Mouse (Mus musculus) mesoderm, embryonic 11.5 days (tissue): Measurements from ENCODE around the gene Larp1.

Experiments
- DNase-seq: peaks from one replicate; pipeline ENCODE4 v3.0.0-alpha.2; 2012; ENCODE audit warnings: low read depth, low spot score

Larp1 gene

GRCm38 (mm10) chr11:58003126-58003525, 5.7 kb upstream of the Larp1 start:
- no peak for DNase-seq

- DNase-seq = no peak
Observed at GRCm38 (mm10) chr11:58003734-58004133, 5.1 kb upstream of the Larp1 start.

GRCm38 (mm10) chr11:58005110-58005509, 3.8 kb upstream of the Larp1 start:
- DNase-seq = no peak

- no peak for DNase-seq
Observed at GRCm38 (mm10) chr11:58008013-58008412, 851 bp upstream of the Larp1 start.

GRCm38 (mm10) chr11:58008437-58009050, 320 bp upstream of the Larp1 start:
- peak; percentile 94 for DNase-seq

- peak; percentile 49 for DNase-seq
Observed at GRCm38 (mm10) chr11:58009516-58010141, 765 bp downstream of the Larp1 start.

- DNase-seq = no peak
Observed at GRCm38 (mm10) chr11:58010226-58010781, 1.4 kb downstream of the Larp1 start.

GRCm38 (mm10) chr11:58010930-58011329, 2.1 kb downstream of the Larp1 start:
- DNase-seq = no peak

GRCm38 (mm10) chr11:58011813-58012212, 2.9 kb downstream of the Larp1 start:
- DNase-seq = no peak

- DNase-seq = no peak
Observed at GRCm38 (mm10) chr11:58012674-58013073, 3.8 kb downstream of the Larp1 start.

GRCm38 (mm10) chr11:58013100-58013499, 4.2 kb downstream of the Larp1 start:
- no peak for DNase-seq

GRCm38 (mm10) chr11:58014604-58015003, 5.7 kb downstream of the Larp1 start:
- DNase-seq = no peak

GRCm38 (mm10) chr11:58015339-58015738, 6.5 kb downstream of the Larp1 start:
- no peak for DNase-seq

- DNase-seq = no peak
Observed at GRCm38 (mm10) chr11:58016371-58016770, 7.5 kb downstream of the Larp1 start.

- no peak for DNase-seq
Observed at GRCm38 (mm10) chr11:58017422-58017821, 8.6 kb downstream of the Larp1 start.

- no peak for DNase-seq
Observed at GRCm38 (mm10) chr11:58018287-58018686, 9.4 kb downstream of the Larp1 start.

- DNase-seq = no peak
Observed at GRCm38 (mm10) chr11:58018701-58019100, 9.8 kb downstream of the Larp1 start.

- no peak for DNase-seq
Observed at GRCm38 (mm10) chr11:58021095-58021494, 12.2 kb downstream of the Larp1 start.

- DNase-seq = no peak
Observed at GRCm38 (mm10) chr11:58021618-58022017, 12.8 kb downstream of the Larp1 start.

GRCm38 (mm10) chr11:58024271-58024670, 15.4 kb downstream of the Larp1 start:
- no peak for DNase-seq

- no peak for DNase-seq
Observed at GRCm38 (mm10) chr11:58024671-58025070, 15.8 kb downstream of the Larp1 start.

GRCm38 (mm10) chr11:58025881-58026280, 17.0 kb downstream of the Larp1 start:
- no peak for DNase-seq

GRCm38 (mm10) chr11:58026337-58026736, 17.5 kb downstream of the Larp1 start:
- no peak for DNase-seq
